Mouse (Mus musculus) CD4-positive helper T cell, adult 2 months (primary cell): ENCODE data around the gene Mad1l1.

Experiments
- DNase-seq: peaks from one replicate; pipeline ENCODE4 v3.0.0-alpha.2; 2012; ENCODE audit warnings: low read depth, missing footprints, low spot score

Mad1l1 gene

GRCm38 (mm10) chr5:140062316-140062715 is 259.0 kb downstream of the Mad1l1 start:
- no peak for DNase-seq

GRCm38 (mm10) chr5:140061296-140061879 is 260.0 kb downstream of the Mad1l1 start:
- DNase-seq, result no peak

GRCm38 (mm10) chr5:140056291-140056690 is 265.1 kb downstream of the Mad1l1 start:
- DNase-seq, result no peak

- no peak for DNase-seq
These were observed 265.9 kb downstream of the Mad1l1 start for GRCm38 (mm10) chr5:140055431-140055830.

- DNase-seq, result no peak
These were observed 267.7 kb downstream of the Mad1l1 start for GRCm38 (mm10) chr5:140053626-140054025.

- no peak for DNase-seq
These were observed 268.9 kb downstream of the Mad1l1 start for GRCm38 (mm10) chr5:140052405-140052804.

- no peak for DNase-seq
These were observed 275.9 kb downstream of the Mad1l1 start for GRCm38 (mm10) chr5:140045453-140045852.

- no peak for DNase-seq
These were observed 278.4 kb downstream of the Mad1l1 start for GRCm38 (mm10) chr5:140043002-140043401.

GRCm38 (mm10) chr5:140042002-140042611 is 279.2 kb downstream of the Mad1l1 start:
- no peak for DNase-seq

- no peak for DNase-seq
These were observed 280.3 kb downstream of the Mad1l1 start for GRCm38 (mm10) chr5:140041055-140041454.

- DNase-seq, result no peak
These were observed 283.6 kb downstream of the Mad1l1 start for GRCm38 (mm10) chr5:140037587-140038233.

GRCm38 (mm10) chr5:140035641-140036040 is 285.7 kb downstream of the Mad1l1 start:
- DNase-seq, result no peak

- no peak for DNase-seq
These were observed 286.4 kb downstream of the Mad1l1 start for GRCm38 (mm10) chr5:140035025-140035330.

GRCm38 (mm10) chr5:140034300-140035024 is 286.9 kb downstream of the Mad1l1 start:
- no peak for DNase-seq

GRCm38 (mm10) chr5:140026366-140026765 is 295.0 kb downstream of the Mad1l1 start:
- no peak for DNase-seq

- DNase-seq, result no peak
These were observed 296.1 kb downstream of the Mad1l1 start for GRCm38 (mm10) chr5:140025301-140025700.

- DNase-seq, result no peak
These were observed 297.3 kb downstream of the Mad1l1 start for GRCm38 (mm10) chr5:140023941-140024500.

GRCm38 (mm10) chr5:140022861-140023260 is 298.5 kb downstream of the Mad1l1 start:
- DNase-seq, result no peak

GRCm38 (mm10) chr5:140021755-140022154 is 299.6 kb downstream of the Mad1l1 start:
- DNase-seq, result no peak

GRCm38 (mm10) chr5:140019616-140020015 is 301.7 kb downstream of the Mad1l1 start:
- no peak for DNase-seq

GRCm38 (mm10) chr5:140018780-140019179 is 302.6 kb downstream of the Mad1l1 start:
- DNase-seq, result no peak

- no peak for DNase-seq
These were observed 304.5 kb downstream of the Mad1l1 start for GRCm38 (mm10) chr5:140016896-140017295.
